Mouse (Mus musculus) neural tube, embryonic 12.5 days (tissue): ENCODE measurements around the gene Apoa4. TPM values are rescaled to one million over a fixed set of nuclear protein-coding genes. Genes with fewer than 3 reads are reported as not detected.

Experiments used
- ATAC-seq: fragments of 200-750 bp; cut with Nextera tagmentation; 2 replicates; pipeline ENCODE4 v1.8.0; 2017; ENCODE audit warnings: low read depth, mild to moderate bottlenecking, moderate TSS enrichment, moderate library complexity; ENCODE audit not compliant: low FRiP score
- H3K27ac ChIP-seq: fragments of 300-500 bp; sonication (generic); 2 replicates; pipeline ENCODE4 v1.5.1; 2016
- H3K27me3 ChIP-seq: fragments of 300-500 bp; sonication (generic); replicated peaks from 2 replicates; pipeline ENCODE4 v1.6.1; 2016; ENCODE audit warnings: mild to moderate bottlenecking
- H3K36me3 ChIP-seq: fragments of 300-500 bp; sonication (generic); 2 replicates; pipeline ENCODE4 v1.6.1; 2016; ENCODE audit warnings: mild to moderate bottlenecking
- H3K4me1 ChIP-seq: fragments of 300-500 bp; sonication (generic); 2 replicates; pipeline ENCODE4 v1.6.1; 2016
- H3K4me2 ChIP-seq: fragments of 300-500 bp; sonication (generic); replicated peaks from 2 replicates; pipeline ENCODE4 v1.6.1; 2016; ENCODE audit warnings: mild to moderate bottlenecking
- H3K4me3 ChIP-seq: fragments of 300-500 bp; sonication (generic); 2 replicates; pipeline ENCODE4 v1.5.1; 2016
- H3K9ac ChIP-seq: fragments of 300-500 bp; sonication (generic); 2 replicates; pipeline ENCODE4 v1.6.1; 2016; ENCODE audit warnings: mild to moderate bottlenecking
- H3K9me3 ChIP-seq: fragments of 300-500 bp; sonication (generic); 2 replicates; pipeline ENCODE4 v1.6.1; 2016; ENCODE audit warnings: mild to moderate bottlenecking
- WGBS: fragments of 180-500 bp; shearing (Covaris S2); methylation state at CpG from one replicate; pipeline ENCODE4 v1.1.7; 2016; 5-methylcytosine and 5-hydroxymethylcytosine counted together
- polyA plus RNA-seq: library from polyadenylated mRNA; unstranded; fragments of >200 nt; fragmentation: Nextera tagmentation; extraction: Ambion mirVana; gene quantifications from 2 replicates; pipeline ENCODE4 v1.2.1, GENCODE M21; 2016

The Apoa4 gene
- polyA plus RNA-seq = not detected in 2 replicates

GRCm38 (mm10) chr9:46240526-46241153 is at the start of gene Apoa4:
Gene Apoa4 (plus strand): TSS chr9:46240696.
- H3K4me1 ChIP-seq = no peaks in the 10 kb centered on the region
- WGBS = 71% methylated on average over 7 of the region's 7 CpGs
- H3K27me3 ChIP-seq = no peaks in the 10 kb centered on the region
- no peak within 1 kb of the TSS for H3K27ac ChIP-seq
- H3K4me3 ChIP-seq = no peak within 1 kb of the TSS
- no peak for ATAC-seq
- H3K36me3 ChIP-seq = no peaks in the 10 kb centered on the region
- H3K9ac ChIP-seq = no peak within 1 kb of the TSS
- H3K4me2 ChIP-seq = no peak within 1 kb of the TSS
- H3K9me3 ChIP-seq = no peaks in the 10 kb centered on the region

DNA sequence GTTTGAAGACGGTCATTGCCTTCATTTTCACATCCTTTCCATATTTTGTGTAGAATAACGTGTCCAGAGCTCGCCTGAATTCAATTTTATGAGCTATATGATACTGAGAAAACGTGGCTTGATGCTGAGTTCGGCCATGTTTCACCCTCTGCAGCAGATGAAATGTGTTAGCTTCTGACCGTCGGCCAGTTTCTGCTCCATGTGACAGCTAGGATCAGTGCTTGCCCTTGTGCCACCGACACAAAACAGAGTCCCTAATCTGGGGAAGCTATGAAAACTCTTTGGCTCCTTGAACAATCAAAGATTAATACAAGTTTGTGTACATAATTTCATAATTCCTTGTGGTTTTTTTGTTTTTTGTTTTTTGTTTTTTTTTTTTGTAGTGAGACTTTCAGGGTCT is 49.3 kb upstream of the Apoa4 start:
- Histone ChIP-seq H3K4me1 (no peaks in the 10 kb centered on the region), H3K4me2 (no peak overlapping the region), H3K27me3 (no peaks in the 10 kb centered on the region), H3K9ac (no peak overlapping the region), H3K27ac (no peak overlapping the region), H3K9me3 (no peaks in the 10 kb centered on the region), H3K36me3 (peaks cover 16% of the 10 kb centered on the region), H3K4me3 (no peak overlapping the region)
- WGBS = 78% methylated on average over 8 of the region's 8 CpGs
- no peak for ATAC-seq

DNA sequence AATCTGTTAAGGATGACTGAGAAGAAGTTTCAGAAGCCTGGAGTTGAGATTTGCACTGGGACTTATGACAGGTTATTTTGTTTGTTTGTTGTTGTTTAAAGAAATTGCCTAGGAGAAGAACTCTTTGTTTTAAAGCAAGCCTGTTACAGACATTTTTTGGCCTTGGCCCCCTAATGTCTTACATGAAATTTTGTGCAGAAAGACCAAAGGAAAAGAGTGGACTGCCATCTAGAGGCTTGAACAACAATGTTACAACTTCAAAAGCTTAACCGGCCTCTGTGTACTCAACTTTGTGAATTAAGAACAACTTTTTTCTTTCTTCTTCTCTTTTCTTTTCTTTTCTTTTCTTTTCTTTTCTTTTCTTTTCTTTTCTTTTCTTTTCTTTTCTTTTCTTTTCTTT is 48.9 kb upstream of the Apoa4 start:
- no peaks in the 10 kb centered on the region for H3K27me3 ChIP-seq
- 50% methylated on average over 1 of the region's 1 CpGs for WGBS
- H3K9ac ChIP-seq = no peak overlapping the region
- H3K4me3 ChIP-seq = no peak overlapping the region
- no peak for ATAC-seq
- no peak overlapping the region for H3K4me2 ChIP-seq
- H3K36me3 ChIP-seq = peaks cover 16% of the 10 kb centered on the region
- no peaks in the 10 kb centered on the region for H3K9me3 ChIP-seq
- H3K4me1 ChIP-seq = no peaks in the 10 kb centered on the region
- H3K27ac ChIP-seq = no peak overlapping the region

- no peak for ATAC-seq
- WGBS = 89% methylated on average over 6 of the region's 6 CpGs
- no peak overlapping the region for H3K4me2 ChIP-seq
- H3K4me3 ChIP-seq = no peak overlapping the region
- no peak overlapping the region for H3K27ac ChIP-seq
- H3K27me3 ChIP-seq = no peaks in the 10 kb centered on the region
- no peaks in the 10 kb centered on the region for H3K4me1 ChIP-seq
- no peaks in the 10 kb centered on the region for H3K9me3 ChIP-seq
- H3K36me3 ChIP-seq = peaks cover 16% of the 10 kb centered on the region
- no peak overlapping the region for H3K9ac ChIP-seq
Measured at GRCm38 (mm10) chr9:46192642-46193041, 47.9 kb upstream of the Apoa4 start.

GRCm38 (mm10) chr9:46194809-46195208 is 45.7 kb upstream of the Apoa4 start:
- no peaks in the 10 kb centered on the region for H3K27me3 ChIP-seq
- H3K4me2 ChIP-seq = no peak overlapping the region
- no peaks in the 10 kb centered on the region for H3K9me3 ChIP-seq
- H3K36me3 ChIP-seq = peaks cover 34% of the 10 kb centered on the region
- 85% methylated on average over 9 of the region's 9 CpGs for WGBS
- H3K4me1 ChIP-seq = no peaks in the 10 kb centered on the region
- no peak for ATAC-seq
- no peak overlapping the region for H3K9ac ChIP-seq
- H3K4me3 ChIP-seq = no peak overlapping the region
- no peak overlapping the region for H3K27ac ChIP-seq

DNA sequence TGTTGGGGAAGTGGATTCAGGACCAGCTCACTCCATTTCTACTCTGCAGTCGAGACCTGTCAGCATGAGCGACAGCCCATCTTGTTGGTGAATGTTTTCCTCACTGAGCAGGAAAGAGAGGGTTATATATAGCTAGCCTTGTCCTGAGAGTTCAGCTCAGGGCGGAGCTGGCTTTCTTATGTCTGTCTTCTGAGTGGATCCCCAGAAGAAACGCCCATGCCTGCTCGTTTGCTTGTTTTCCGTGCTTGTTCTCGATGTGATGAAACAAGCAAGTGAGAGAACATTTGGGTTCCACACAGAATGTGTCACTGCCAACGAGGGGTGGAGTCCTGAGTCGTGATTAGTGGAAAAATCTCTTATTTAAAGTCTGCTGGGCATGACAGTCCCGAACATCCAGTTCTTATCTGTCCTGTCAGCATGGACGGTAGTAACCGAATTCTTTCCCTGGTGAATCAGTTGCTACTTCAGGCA is 43.8 kb upstream of the Apoa4 start:
- no peaks in the 10 kb centered on the region for H3K27me3 ChIP-seq
- no peaks in the 10 kb centered on the region for H3K9me3 ChIP-seq
- WGBS = 87% methylated on average over 12 of the region's 12 CpGs
- no peak for ATAC-seq
- no peak overlapping the region for H3K4me3 ChIP-seq
- peaks cover 45% of the 10 kb centered on the region for H3K36me3 ChIP-seq
- no peak overlapping the region for H3K9ac ChIP-seq
- no peak overlapping the region for H3K4me2 ChIP-seq
- H3K27ac ChIP-seq = no peak overlapping the region
- no peaks in the 10 kb centered on the region for H3K4me1 ChIP-seq

GRCm38 (mm10) chr9:46198461-46198860 is 42.0 kb upstream of the Apoa4 start:
- H3K36me3 ChIP-seq = peaks cover 55% of the 10 kb centered on the region
- WGBS = 92% methylated on average over 9 of the region's 9 CpGs

DNA sequence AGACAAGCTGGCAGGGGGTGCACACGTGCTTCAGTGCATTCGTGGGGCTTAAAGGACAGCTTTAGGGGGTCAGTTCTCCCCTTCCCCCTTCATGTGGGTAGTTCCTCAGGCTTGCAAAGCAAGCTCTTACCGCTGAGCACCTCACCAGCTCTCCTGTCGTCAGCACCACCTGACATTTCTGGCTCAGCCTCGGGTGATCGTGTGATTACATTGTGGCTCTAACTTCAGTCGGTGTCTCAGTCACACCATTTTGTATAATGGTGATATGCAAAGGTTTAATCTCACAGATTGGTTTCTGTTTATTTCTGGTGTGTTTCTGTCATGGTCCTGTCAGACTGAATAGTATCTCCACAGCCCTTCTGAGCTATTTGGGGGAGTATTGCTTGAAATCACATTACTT is 41.6 kb upstream of the Apoa4 start:
- no peak for ATAC-seq
- Histone ChIP-seq H3K4me2 (no peak overlapping the region), H3K9ac (no peak overlapping the region), H3K36me3 (peaks cover 56% of the 10 kb centered on the region), H3K27me3 (no peaks in the 10 kb centered on the region), H3K4me3 (no peak overlapping the region), H3K9me3 (no peaks in the 10 kb centered on the region), H3K4me1 (no peaks in the 10 kb centered on the region), H3K27ac (no peak overlapping the region)
- WGBS = 91% methylated on average over 7 of the region's 7 CpGs

More at GRCm38 (mm10) chr9:46198461-46198860, 42.0 kb upstream of the Apoa4 start:
- H3K4me2 ChIP-seq = no peak overlapping the region
- H3K9ac ChIP-seq = no peak overlapping the region
- H3K4me1 ChIP-seq = no peaks in the 10 kb centered on the region
- H3K4me3 ChIP-seq = no peak overlapping the region
- H3K27ac ChIP-seq = no peak overlapping the region
- ATAC-seq = no peak
- no peaks in the 10 kb centered on the region for H3K27me3 ChIP-seq
- no peaks in the 10 kb centered on the region for H3K9me3 ChIP-seq

DNA sequence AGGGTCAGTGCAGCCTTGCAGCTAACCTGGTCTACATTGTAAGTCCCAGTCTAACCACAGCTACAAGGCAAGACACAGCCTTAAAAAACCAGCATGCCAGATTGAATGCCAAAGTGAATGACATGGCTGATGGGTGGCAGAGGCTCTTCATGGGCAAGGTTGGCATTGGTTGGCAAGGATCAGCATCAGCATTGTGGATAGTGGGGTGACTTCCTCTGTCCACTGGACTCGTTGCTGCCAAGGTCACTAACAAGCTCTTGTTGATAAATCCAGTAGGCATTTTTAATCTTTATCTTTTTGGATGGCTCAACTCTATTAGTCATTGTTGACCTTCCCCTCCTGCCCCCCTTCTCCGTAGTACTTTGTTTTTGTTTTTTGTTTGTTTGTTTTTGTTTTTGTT is 40.9 kb upstream of the Apoa4 start:
- WGBS = 86% methylated on average over 2 of the region's 2 CpGs
- no peaks in the 10 kb centered on the region for H3K4me1 ChIP-seq
- ATAC-seq = no peak
- no peak overlapping the region for H3K9ac ChIP-seq
- H3K9me3 ChIP-seq = no peaks in the 10 kb centered on the region
- no peak overlapping the region for H3K27ac ChIP-seq
- H3K36me3 ChIP-seq = peaks cover 58% of the 10 kb centered on the region
- no peak overlapping the region for H3K4me2 ChIP-seq
- H3K27me3 ChIP-seq = no peaks in the 10 kb centered on the region
- no peak overlapping the region for H3K4me3 ChIP-seq

GRCm38 (mm10) chr9:46206834-46207500 is 33.5 kb upstream of the Apoa4 start:
- no peak for ATAC-seq
- H3K36me3 ChIP-seq = peaks cover 74% of the 10 kb centered on the region

GRCm38 (mm10) chr9:46207501-46207869 is 33.0 kb upstream of the Apoa4 start:
- no peak overlapping the region for H3K27ac ChIP-seq
- no peak for ATAC-seq
- H3K27me3 ChIP-seq = no peaks in the 10 kb centered on the region
- WGBS = 87% methylated on average over 6 of the region's 6 CpGs
- H3K9me3 ChIP-seq = no peaks in the 10 kb centered on the region
- H3K4me1 ChIP-seq = no peaks in the 10 kb centered on the region
- H3K4me3 ChIP-seq = no peak overlapping the region
- H3K9ac ChIP-seq = no peak overlapping the region
- H3K4me2 ChIP-seq = no peak overlapping the region
- H3K36me3 ChIP-seq = peaks cover 76% of the 10 kb centered on the region

More at GRCm38 (mm10) chr9:46206834-46207500, 33.5 kb upstream of the Apoa4 start:
- Histone ChIP-seq H3K9ac (no peak overlapping the region), H3K27ac (no peak overlapping the region), H3K9me3 (no peaks in the 10 kb centered on the region), H3K4me1 (no peaks in the 10 kb centered on the region), H3K27me3 (no peaks in the 10 kb centered on the region), H3K4me3 (no peak overlapping the region), H3K4me2 (no peak overlapping the region)
- WGBS = 90% methylated on average over 10 of the region's 10 CpGs

DNA sequence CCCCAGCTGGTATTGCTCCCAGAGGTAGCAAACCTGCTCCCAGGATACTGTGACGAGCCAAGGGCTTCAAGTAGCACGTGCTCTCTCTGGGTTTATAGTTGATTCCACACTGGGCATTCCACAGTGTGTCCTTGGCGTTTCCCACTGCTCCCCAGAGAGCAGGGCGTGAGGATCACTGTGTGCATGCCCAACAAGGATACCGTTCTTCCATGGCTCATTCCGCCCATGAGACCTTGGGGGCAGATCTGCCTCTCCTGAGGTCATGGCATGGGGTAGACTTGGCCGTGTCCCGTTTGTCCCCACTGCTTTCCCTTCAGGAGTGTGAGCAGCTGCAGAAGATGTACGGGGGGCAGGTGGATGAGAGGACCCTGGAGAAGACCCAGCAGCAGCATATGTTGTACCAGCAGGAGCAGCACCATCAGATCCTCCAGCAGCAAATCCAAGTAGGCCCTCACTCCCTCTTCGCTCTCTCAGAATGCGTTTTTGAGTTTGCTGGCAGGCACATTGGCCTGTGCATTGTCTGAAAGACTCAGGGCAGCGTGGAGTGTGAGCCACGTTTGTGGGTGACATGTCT is 32.0 kb upstream of the Apoa4 start:
- no peaks in the 10 kb centered on the region for H3K9me3 ChIP-seq
- WGBS = 93% methylated on average over 13 of the region's 13 CpGs
- no peak for ATAC-seq
- H3K4me2 ChIP-seq = no peak overlapping the region
- no peak overlapping the region for H3K4me3 ChIP-seq
- H3K27ac ChIP-seq = no peak overlapping the region
- no peaks in the 10 kb centered on the region for H3K27me3 ChIP-seq
- no peak overlapping the region for H3K9ac ChIP-seq
- no peaks in the 10 kb centered on the region for H3K4me1 ChIP-seq
- H3K36me3 ChIP-seq = peaks cover 81% of the 10 kb centered on the region
